Mouse (Mus musculus): ENCODE results near the gene Rtn4r. TPM values are rescaled to one million over a fixed set of nuclear protein-coding genes. Genes with fewer than 3 reads are reported as not detected.

Gene Rtn4r
- total RNA-seq, 1 experiment from 2014 or later = not detected

- DNase-seq = no peak
These were observed 29.3 kb downstream of the Rtn4r start for GRCm38 (mm10) chr16:18156579-18157350.

DNA sequence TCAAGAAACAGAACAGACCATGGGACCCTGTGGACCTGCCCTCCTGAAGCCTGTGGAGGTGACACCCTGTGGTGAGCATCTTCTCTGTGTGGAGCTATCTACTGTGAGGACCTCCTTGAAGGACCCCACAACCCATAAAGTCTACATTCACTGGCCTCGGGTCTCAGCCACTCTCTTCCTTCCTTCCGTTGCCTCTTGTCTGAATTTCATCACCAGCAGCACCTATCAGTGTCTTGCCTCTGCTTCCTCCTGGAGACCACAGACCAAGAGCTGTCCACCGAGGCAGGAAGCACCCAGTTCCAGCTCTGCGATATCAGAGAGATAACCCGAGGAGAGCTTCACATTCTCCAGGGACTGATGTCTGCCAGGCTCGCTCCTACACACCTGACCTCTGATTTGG is 31.8 kb downstream of the Rtn4r start:
- no peak for DNase-seq

- no peak for DNase-seq
These were observed 32.3 kb downstream of the Rtn4r start for GRCm38 (mm10) chr16:18159778-18160177.

GRCm38 (mm10) chr16:18160514-18160913 is 33.1 kb downstream of the Rtn4r start:
- DNase-seq = no peak

GRCm38 (mm10) chr16:18161190-18161589 is 33.7 kb downstream of the Rtn4r start:
- no peak for DNase-seq

DNA sequence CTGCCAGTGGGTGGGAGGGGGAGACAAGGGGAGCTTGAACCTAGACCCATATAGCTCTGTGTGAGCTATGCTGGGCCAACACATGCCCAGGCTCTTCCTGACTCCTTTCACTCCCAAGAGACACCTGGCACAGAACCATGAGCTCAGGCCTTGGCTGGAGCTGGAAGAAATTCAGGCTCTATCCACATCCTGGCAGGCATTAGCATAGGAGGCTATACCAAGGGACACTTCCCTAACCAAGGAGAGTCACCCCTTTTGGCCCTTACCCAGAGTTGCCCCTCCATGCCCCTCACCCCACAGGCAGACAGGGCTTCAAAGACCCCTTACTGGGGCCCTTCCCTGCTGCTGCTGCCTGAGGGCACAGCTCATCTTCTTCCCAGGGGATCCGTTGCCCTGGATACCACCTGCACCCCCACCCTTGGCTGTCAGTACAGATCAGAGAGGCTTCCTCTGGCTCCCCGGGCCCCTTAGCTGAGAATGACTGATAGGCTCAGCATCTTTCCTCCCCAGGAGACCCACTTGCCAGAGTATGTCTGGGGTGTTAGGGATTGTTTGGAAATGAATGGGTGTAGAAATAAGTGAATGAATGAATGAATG is 37.3 kb downstream of the Rtn4r start:
- no peak for DNase-seq

- peak; percentile 31 for DNase-seq
These were observed 39.3 kb downstream of the Rtn4r start for GRCm38 (mm10) chr16:18166613-18167190.

DNA sequence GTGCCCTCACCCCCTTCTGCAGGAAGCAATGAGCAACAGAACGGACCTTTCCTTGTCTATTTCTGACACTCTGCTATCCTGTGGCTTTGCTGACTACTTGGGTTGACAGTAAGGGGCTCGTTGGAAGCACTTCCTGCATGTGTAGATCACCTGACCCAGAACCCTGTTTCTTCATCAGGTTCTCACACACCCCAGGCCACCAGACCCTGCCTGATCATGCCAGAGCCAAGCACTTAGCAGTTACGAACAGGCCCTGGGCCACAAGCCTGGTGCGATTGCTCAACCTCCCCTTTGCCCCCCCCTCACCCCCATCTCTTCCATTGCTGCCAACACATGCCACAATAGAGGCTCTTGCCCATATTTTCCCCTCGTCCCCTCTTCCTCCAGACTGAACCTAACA is 41.7 kb downstream of the Rtn4r start:
- DNase-seq = no peak

DNA sequence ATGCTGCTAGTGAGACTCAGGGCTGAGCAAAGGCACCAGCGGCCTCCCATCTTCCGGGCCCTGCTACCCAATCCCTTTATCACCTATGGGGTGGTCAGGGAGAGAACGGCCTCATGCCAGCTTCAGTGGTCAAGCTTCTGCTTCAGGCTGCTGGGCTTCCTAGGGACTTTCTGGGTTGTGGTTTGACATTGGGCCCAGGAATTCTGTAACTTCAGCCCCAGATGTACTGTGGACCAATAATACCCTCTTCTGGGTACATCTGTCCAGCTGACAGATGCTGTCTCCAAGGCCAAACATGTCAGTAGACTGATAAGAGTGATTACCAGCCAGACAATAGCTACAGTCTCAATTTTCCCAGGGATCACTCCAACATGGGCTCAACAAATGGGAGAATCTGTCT is 42.3 kb downstream of the Rtn4r start:
- DNase-seq = no peak

DNA sequence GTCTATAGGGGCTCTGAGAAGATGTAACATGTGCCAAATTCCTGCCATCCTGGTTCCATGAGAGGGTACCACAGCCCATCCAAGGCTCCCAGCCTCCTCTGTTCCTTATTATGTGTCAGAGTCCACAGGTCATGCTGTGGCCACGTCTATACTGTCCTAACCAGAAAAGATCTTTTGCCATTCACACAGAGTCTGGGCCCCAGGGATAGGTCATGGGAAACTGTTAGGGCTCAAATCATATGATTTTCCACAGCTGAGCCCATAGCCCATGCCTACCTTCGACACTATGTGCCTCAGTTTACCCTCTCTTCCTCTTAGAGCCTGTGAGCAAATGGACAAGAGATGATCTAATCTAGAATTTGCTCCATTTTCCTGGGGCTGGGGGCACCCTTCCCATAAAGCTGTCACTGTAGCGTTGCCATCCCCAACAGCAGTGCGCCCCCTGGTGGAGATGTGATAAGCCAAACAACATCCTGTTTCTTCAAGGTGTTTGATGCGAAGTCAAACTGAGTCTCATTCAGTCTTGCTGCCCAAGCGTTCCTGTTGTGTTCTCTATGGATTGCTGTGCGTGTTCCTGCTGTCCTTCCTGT is 44.9 kb downstream of the Rtn4r start:
- DNase-seq = peak; percentile 90

- no peak for DNase-seq
These were observed 45.8 kb downstream of the Rtn4r start for GRCm38 (mm10) chr16:18173231-18173630.

- no peak for DNase-seq
These were observed 46.3 kb downstream of the Rtn4r start for GRCm38 (mm10) chr16:18173788-18174187.

GRCm38 (mm10) chr16:18175817-18176541 is 48.5 kb downstream of the Rtn4r start:
- no peak for DNase-seq

DNA sequence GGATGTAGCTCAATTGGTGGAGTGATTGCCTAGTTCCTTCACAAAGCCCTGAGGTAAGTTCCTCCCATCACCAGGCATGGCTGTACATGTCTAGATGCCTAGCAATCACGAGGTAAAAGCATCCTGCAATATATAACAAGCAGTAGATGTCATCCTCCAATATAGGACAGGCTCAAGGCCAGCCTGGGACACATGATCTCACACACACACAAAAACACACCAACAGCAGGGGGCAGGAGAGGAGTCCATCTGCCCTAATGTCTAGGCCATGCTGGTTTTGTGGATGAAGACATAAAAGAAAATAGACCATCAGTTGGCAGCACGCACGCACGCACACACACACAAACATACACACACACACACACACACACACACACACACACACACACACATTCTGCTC is 49.3 kb downstream of the Rtn4r start:
- no peak for DNase-seq

- DNase-seq = no peak
These were observed 52.1 kb downstream of the Rtn4r start for GRCm38 (mm10) chr16:18179591-18179990.

DNA sequence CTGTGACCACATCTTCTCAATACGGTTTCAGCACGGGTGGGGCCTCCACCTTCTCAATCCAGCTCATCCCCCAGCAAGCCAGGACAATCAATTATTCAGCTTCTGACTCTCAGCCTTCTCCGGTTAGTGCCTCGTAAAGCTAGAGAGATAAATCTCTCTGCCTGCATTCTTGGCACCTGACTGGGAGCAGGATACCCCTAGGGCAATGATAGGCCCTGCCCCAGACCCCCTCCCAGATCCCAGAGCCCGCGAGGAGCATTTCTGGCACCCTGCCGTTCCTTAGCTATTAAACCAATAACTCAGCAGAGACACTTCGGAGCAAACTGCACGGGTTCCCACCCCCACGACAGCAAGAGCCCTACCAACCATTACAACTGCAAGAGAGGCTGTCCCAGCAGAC is 54.0 kb downstream of the Rtn4r start:
- no peak for DNase-seq

GRCm38 (mm10) chr16:18182766-18183165 is 55.3 kb downstream of the Rtn4r start:
- no peak for DNase-seq

DNA sequence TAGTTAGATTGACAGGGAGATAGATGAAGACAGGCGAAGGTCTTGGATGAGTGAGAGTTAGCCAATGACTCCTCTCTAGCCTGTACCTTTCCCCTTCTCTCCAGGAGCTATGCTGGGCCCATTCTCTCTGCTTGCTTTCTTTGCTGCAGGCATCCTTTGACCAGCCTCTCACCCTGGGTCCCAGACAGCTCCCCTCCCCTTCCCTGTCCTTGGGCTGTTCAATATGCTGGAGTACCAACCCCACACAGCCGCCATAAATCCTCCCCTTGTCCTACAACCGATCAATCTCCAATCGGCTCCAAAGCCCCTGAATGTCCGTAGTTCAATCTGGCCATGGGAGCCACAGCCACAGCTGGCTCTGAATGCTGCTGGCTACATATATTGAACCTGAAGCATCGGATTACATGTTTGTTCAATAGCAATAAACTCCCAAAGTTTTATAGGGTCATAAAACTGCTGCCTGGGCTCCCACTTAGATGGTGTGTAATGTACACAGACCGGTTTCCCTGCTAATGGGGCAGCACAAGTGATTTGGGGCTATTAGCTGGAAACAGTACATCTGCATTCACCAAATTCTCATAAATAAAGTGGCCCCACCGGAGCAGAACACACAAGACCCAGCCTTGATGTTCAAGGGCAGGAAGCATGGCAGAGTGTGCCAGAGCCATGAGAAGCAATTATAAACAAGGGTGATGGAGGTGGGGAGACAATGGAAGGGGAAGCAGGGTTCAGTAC is 58.4 kb downstream of the Rtn4r start:
- no peak for DNase-seq

- DNase-seq = no peak
These were observed 59.4 kb downstream of the Rtn4r start for GRCm38 (mm10) chr16:18186798-18187197.

GRCm38 (mm10) chr16:18187221-18187620 is 59.8 kb downstream of the Rtn4r start:
- no peak for DNase-seq

DNA sequence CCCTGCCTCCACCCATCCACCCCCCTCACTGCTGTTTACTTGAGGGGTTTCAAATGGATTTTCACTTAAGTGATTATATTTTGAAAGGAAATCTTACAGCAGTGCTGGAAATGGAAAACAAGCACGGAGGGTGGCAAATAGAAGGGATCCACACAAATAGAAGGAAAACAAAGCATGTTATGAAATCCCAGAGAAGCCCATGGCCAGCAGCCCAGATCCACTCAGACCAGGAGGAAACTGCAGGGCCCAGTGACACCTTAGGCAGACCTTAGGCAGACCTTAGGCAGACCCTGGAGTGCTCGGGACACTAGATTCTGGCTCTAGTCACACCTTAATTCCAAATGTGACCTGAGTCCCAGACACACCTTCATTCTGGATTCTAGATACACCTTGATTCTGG is 63.6 kb downstream of the Rtn4r start:
- DNase-seq = no peak

All from adrenal gland, postnatal 25 days (tissue).